Mouse (Mus musculus) cerebellum, adult 2 months (tissue): ENCODE data around the gene Bmper. TPM values are rescaled to one million over a fixed set of nuclear protein-coding genes. Genes with fewer than 3 reads are reported as not detected.
A peak's percentile ranks its signal among the peaks of the same experiment; 100 is the strongest.

Source experiments
- DNase-seq, 2 experiments: peaks; one replicate each; pipeline ENCODE4 v3.0.0; 2021
- H3K27ac ChIP-seq: fragments of 200-500 bp; 2 replicates; pipeline ENCODE4 v1.5.1; 2012; ENCODE audit warnings: low read length, control low read depth, inconsistent platforms; ENCODE audit not compliant: insufficient read depth
- H3K27me3 ChIP-seq: fragments of 200-500 bp; 2 replicates; pipeline ENCODE4 v1.6.1; 2012; ENCODE audit warnings: inconsistent platforms, mild to moderate bottlenecking, low read length, moderate library complexity; ENCODE audit not compliant: control insufficient read depth, insufficient read depth
- H3K4me1 ChIP-seq: fragments of 200-500 bp; 2 replicates; pipeline ENCODE4 v1.6.1; 2011; ENCODE audit warnings: low read length; ENCODE audit not compliant: control insufficient read depth, insufficient read depth
- H3K4me3 ChIP-seq: fragments of 200-500 bp; replicated peaks from 2 replicates; pipeline ENCODE3; 2011; ENCODE audit warnings: mild to moderate bottlenecking, low read depth, low read length, control low read depth; ENCODE audit not compliant: insufficient read depth
- CTCF ChIP-seq: fragments of 200-500 bp; IDR thresholded peaks from 2 replicates; pipeline ENCODE4 v1.5.1; 2011; ENCODE audit warnings: low read depth, mild to moderate bottlenecking, control low read depth, low read length, moderate library complexity, borderline replicate concordance; ENCODE audit not compliant: insufficient read depth
- POLR2A ChIP-seq: fragments of 200-500 bp; IDR thresholded peaks from 2 replicates; pipeline ENCODE4 v1.6.1; 2011; ENCODE audit warnings: low read length, control low read depth, borderline replicate concordance; ENCODE audit not compliant: insufficient read depth
- WGBS: fragments of 180-500 bp; shearing (Covaris S2); methylation state at CpG from one replicate; pipeline ENCODE4 v1.1.7; 2018; 5-methylcytosine and 5-hydroxymethylcytosine counted together
- polyA plus RNA-seq: library from polyadenylated mRNA; depleted of rRNA; stranded (reverse); fragments of >200 nt; gene quantifications from 2 replicates; pipeline ENCODE4 v1.2.3, GENCODE M21; 2012

The Bmper gene
- polyA plus RNA-seq, 1 experiment = 3.5 TPM

DNA sequence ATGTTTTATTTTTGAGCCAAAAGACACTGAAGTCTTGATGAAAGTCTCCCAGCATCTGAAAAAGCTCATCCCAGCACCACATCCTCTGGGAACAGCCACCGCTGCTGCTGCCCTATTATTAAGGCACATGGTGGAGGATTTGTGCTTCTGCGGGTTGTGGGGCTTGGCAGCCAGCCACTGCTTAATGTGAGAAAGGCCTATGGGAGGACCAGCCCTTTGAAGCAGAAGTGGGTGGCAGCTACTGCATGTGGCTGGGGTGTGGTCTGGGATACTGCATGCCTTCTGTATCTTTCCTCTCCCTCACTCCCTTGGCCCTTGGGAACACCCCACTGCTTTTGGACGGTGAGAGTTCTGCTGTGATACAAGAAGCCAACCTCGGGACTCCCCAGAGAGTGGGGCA is 237.8 kb downstream of the Bmper start:
- 30% methylated on average over 4 of the region's 4 CpGs for WGBS
- Histone ChIP-seq H3K4me1 (no peaks in the 10 kb centered on the region), H3K27me3 (no peaks in the 10 kb centered on the region; the same call in 1 of the 2 replicates), H3K27ac (no peak overlapping the region), H3K4me3 (no peak overlapping the region)
- DNase-seq = no peak
- no peak for TF ChIP-seq POLR2A
- no peak for TF ChIP-seq CTCF

DNA sequence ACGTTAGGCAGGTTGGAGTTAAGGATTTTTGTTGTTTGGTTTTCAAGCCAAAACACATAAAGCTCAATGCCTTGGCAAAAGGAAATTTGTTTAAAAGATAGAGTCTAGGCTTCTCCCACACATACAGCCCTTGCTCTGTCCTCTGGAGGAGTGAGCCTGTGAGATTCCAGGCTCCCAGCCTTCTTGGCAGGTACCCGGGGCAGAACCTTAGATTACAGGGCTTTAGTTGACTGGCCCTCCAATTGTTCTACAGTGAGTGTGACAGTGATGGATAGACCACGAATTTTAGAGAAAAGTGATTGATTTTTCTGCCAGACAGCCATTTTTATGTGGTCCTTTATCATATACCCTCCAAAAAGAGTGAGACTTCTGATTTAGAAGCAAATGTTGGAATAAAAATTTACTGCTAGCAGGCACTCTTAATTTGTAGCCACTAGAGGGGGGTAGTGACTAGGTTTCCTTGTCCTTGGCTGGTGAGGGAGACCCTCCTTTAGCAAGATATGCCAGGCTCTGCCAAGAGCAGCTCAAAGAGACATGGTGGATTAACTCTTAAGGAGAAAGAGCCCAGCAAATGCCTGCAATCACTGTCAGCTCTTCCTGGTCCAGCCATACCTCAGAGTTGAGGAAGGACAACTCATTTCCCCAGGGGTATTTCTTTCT is 240.2 kb downstream of the Bmper start:
- DNase-seq = no peak
- no peaks in the 10 kb centered on the region for H3K4me1 ChIP-seq
- 53% methylated on average over 3 of the region's 3 CpGs for WGBS

DNA sequence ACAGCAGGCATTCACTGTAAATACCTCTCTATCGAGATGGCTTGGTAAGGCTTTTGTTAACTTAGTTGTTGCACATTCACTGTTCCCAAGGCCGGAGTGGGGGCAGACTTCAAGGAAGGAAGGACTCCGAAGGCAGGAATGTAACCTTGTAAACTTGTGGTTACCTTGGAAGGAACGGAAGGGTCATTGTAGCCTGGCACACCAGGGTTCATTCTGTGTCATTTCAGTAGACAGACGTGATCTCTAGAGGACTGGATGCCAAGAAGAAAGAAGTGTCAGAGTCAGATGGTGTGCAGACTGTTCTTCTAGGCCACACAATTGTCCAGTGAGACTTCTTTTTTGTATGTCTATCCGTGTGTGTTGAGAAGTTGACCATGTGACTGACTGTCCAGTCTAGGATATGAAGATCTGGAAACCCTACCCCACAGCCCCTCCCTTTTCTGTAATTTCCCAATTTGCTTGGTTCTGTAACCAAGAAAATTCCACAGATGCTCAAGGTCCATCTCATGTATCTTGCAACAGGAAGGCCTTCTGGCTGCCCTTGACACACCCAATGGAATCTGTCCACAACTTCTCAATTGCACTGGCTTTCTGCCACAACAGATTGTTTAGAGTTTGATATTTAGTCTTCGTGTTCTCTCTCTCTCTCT is 242.2 kb downstream of the Bmper start:
- TF ChIP-seq CTCF = no peak
- TF ChIP-seq POLR2A = no peak
- WGBS = 79% methylated on average over 7 of the region's 7 CpGs
- Histone ChIP-seq H3K4me3 (no peak overlapping the region), H3K27ac (no peak overlapping the region), H3K4me1 (no peaks in the 10 kb centered on the region), H3K27me3 (no peaks in the 10 kb centered on the region; the same call in 1 of the 2 replicates)
- no peak for DNase-seq

More for the DNA sequence above, 240.2 kb downstream of the Bmper start:
- Histone ChIP-seq H3K27me3 (no peaks in the 10 kb centered on the region; the same call in 1 of the 2 replicates), H3K27ac (no peak overlapping the region), H3K4me3 (no peak overlapping the region)
- TF ChIP-seq CTCF (peak; percentile 22; the same call in 1 of the 2 replicates), POLR2A (no peak)

DNA sequence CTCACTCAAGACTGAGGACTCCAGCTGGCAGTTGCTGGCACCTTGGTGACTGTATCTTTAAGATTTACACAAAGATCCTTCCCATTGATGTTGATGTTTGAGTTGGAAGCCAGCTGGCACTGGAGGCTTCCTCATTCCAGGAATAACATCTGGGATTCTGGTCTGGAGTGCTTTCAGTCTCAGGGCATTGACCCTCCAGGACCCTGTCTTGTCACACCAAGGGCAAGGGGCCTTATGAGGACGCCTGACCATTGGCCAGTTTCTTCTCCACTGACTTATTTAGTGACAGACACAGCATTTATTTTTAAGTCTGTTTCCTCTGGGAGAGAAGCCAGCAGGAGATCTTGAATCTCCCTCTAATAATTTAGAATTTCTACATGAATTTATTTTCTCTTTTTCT is 247.0 kb downstream of the Bmper start:
- TF ChIP-seq POLR2A (no peak), CTCF (no peak)
- WGBS = 45% methylated on average over 1 of the region's 1 CpGs
- H3K4me1 ChIP-seq = no peaks in the 10 kb centered on the region
- no peak overlapping the region for H3K27ac ChIP-seq
- DNase-seq = no peak
- H3K27me3 ChIP-seq = no peaks in the 10 kb centered on the region; the same call in 1 of the 2 replicates
- no peak overlapping the region for H3K4me3 ChIP-seq

DNA sequence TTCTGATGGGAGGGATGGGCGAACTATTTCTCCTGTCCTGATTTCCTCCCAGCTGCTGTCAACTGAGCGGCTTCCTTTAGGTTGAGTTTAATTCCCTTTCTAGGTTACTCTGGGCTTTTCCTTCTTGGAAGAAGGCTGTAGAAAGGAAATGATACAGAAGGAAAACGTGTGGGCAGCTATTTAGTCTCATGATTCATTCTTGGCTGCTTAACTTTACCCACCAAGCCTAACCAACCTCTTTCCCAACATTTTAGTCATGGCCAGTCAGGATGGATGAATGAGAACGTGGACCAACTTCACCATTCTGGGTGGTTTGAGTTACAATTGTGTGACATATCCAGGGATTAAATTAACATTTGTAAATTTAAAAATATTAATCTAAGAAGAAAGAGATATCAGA is 263.0 kb downstream of the Bmper start:
- WGBS = 85% methylated on average over 4 of the region's 4 CpGs
- no peaks in the 10 kb centered on the region for H3K27me3 ChIP-seq
- TF ChIP-seq CTCF (no peak), POLR2A (no peak)
- H3K27ac ChIP-seq = no peak overlapping the region
- no peaks in the 10 kb centered on the region for H3K4me1 ChIP-seq
- H3K4me3 ChIP-seq = no peak overlapping the region
- no peak for DNase-seq

DNA sequence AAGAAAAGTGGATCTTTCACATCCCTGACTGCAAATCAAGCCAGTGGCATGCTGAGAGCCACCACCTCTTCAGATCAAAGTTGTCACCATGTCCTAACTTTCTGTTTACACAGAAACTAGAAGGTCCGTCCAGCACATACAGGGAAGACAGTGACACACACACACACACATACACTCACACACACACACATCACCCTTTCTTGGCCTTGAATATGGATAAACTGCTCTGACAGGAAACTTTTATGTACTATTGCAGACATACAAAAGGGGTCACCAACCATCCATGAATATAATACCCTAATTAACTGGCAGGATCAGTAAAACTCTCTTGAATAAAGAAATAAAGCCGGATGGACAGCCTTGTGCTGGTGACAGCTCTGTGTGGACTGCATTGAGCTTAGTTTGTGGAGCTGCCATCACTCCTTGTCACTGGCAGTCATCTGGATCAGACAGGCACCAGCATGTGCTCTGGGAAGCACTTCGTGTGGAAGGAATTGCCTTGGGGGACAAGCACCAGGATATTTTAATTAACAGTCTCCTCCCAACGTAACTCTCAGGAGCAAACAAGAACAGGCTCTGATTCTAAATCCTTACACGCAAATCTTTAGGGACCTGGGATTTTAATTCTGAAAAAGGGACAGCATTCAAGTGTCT is 264.0 kb downstream of the Bmper start:
- no peak overlapping the region for H3K27ac ChIP-seq
- no peak overlapping the region for H3K4me3 ChIP-seq
- no peaks in the 10 kb centered on the region for H3K27me3 ChIP-seq
- H3K4me1 ChIP-seq = no peaks in the 10 kb centered on the region
- WGBS = 45% methylated on average over 5 of the region's 5 CpGs
- no peak for DNase-seq
- no peak for TF ChIP-seq CTCF
- no peak for TF ChIP-seq POLR2A

DNA sequence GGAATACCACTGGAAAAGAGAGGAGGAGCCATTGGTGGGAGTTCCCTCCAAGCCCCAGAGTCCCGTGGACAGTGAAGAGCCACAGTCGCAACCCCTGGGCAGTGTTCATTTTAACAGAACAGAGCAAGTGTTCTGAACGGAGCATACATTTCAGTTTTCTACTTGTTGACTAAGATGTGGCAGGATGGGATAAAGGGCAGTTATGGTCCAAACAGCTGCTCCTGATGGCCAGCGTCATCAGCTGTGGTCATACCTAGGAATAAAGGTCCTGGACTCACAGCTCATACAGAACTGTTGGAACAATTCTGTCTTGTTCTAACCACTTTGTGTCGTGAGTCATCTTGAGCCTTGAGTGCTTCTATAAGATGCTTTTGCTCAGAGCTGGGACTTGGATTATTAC is 265.4 kb downstream of the Bmper start:
- no peak overlapping the region for H3K27ac ChIP-seq
- no peaks in the 10 kb centered on the region for H3K4me1 ChIP-seq
- no peak overlapping the region for H3K4me3 ChIP-seq
- H3K27me3 ChIP-seq = no peaks in the 10 kb centered on the region
- TF ChIP-seq CTCF (no peak), POLR2A (no peak)
- DNase-seq = no peak
- WGBS = 92% methylated on average over 5 of the region's 5 CpGs

DNA sequence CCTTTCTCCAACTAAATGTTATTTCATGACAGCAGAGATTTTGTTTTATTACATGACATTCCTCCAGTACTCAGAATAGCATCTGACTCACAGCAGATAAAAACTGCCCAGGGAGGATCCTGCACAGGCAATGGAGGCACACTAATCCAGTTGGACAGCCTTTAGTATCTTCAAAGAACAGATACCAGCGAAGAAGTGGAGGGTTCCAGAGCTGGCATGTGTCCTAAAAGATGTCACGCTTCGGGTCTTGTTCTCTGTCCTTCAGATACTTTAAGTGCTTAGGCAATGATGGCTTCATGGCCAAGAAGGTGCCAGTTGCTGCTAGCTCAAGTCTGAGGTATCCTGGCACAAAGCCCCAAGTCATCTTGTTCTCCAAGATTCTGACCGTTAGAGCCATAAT is 272.5 kb downstream of the Bmper start:
- DNase-seq = no peak
- TF ChIP-seq POLR2A (no peak), CTCF (no peak)
- 29% methylated on average over 4 of the region's 4 CpGs for WGBS
- Histone ChIP-seq H3K4me1 (no peaks in the 10 kb centered on the region), H3K27me3 (no peaks in the 10 kb centered on the region), H3K27ac (no peak overlapping the region), H3K4me3 (no peak overlapping the region)
